Mouse (Mus musculus) ES-E14 (cell line): ENCODE data around the gene Spdya. TPM values are rescaled to one million over a fixed set of nuclear protein-coding genes. Genes with fewer than 3 reads are reported as not detected.

Experiments
- DNase-seq: peaks from one replicate; pipeline ENCODE4 v3.0.0-alpha.2; 2013; ENCODE audit warnings: low read depth, low spot score
- H3K27ac ChIP-seq: 2 replicates; pipeline ENCODE4 v1.5.1; 2012; ENCODE audit warnings: low read depth, mild to moderate bottlenecking, low read length, moderate library complexity, mixed read lengths; ENCODE audit not compliant: poor library complexity, insufficient read depth, severe bottlenecking
- H3K36me3 ChIP-seq: 2 replicates; pipeline ENCODE4 v1.6.1; 2012; ENCODE audit warnings: mild to moderate bottlenecking, low read length, moderate library complexity, mixed read lengths; ENCODE audit not compliant: control insufficient read depth, poor library complexity, insufficient read depth, severe bottlenecking
- H3K4me1 ChIP-seq, 2 experiments: fragments of 150-350 bp in 1 of 2; sonication (generic) in 1 of 2; 2 replicates each; pipeline ENCODE4 v1.6.1; 2012; ENCODE audit warnings: low read length in 2 of 2, mild to moderate bottlenecking in 1 of 2, mixed read lengths in 1 of 2; ENCODE audit not compliant: control insufficient read depth in 2 of 2, insufficient read depth in 2 of 2, poor library complexity in 1 of 2
- H3K4me3 ChIP-seq, 2 experiments: fragments of 150-350 bp in 1 of 2; sonication (generic) in 1 of 2; 2 replicates each; pipeline ENCODE4 v1.5.1; 2012; ENCODE audit warnings: low read length in 2 of 2, low read depth in 1 of 2, mild to moderate bottlenecking in 1 of 2, mixed read lengths in 1 of 2; ENCODE audit not compliant: insufficient read depth in 1 of 2, poor library complexity in 1 of 2, severe bottlenecking in 1 of 2
- H3K9ac ChIP-seq: 2 replicates; pipeline ENCODE4 v1.6.1; 2012; ENCODE audit warnings: low read depth, mild to moderate bottlenecking, low read length, mixed read lengths; ENCODE audit not compliant: poor library complexity, insufficient read depth, severe bottlenecking
- H3K9me3 ChIP-seq: fragments of 150-350 bp; sonication (generic); 2 replicates; pipeline ENCODE4 v1.6.1; 2012; ENCODE audit warnings: low read depth, mild to moderate bottlenecking, low read length; ENCODE audit not compliant: control insufficient read depth, insufficient read depth
- CHD2 ChIP-seq: IDR thresholded peaks from 2 replicates; pipeline ENCODE4 v1.6.1; 2014; ENCODE audit warnings: mild to moderate bottlenecking, low read depth, low read length, inconsistent platforms
- HCFC1 ChIP-seq: IDR thresholded peaks from 2 replicates; pipeline ENCODE4 v1.6.1; 2012; ENCODE audit warnings: low read length, inconsistent platforms, borderline replicate concordance; ENCODE audit not compliant: insufficient read depth
- MAFK ChIP-seq: IDR thresholded peaks from 2 replicates; pipeline ENCODE4 v1.6.1; 2014; ENCODE audit warnings: mild to moderate bottlenecking, low read depth, low read length, inconsistent platforms; ENCODE audit not compliant: insufficient read depth
- ZC3H11A ChIP-seq: IDR thresholded peaks from 2 replicates; pipeline ENCODE4 v1.6.1; 2012; ENCODE audit warnings: low read depth, mild to moderate bottlenecking, inconsistent platforms, low read length, borderline replicate concordance
- ZNF384 ChIP-seq: IDR thresholded peaks from 2 replicates; pipeline ENCODE4 v1.6.1; 2012; ENCODE audit warnings: low read depth, low read length, inconsistent platforms
- in situ Hi-C, 2 experiments: fragments of 600-800 bp; cut with MboI; formaldehyde crosslinking; loops; one replicate each; pipeline ENCODE4 v1.15.1; 2025; ENCODE audit warnings: low sequenced_read_pairs in 2 of 2, inconsistent platforms in 1 of 2; ENCODE audit not compliant: unreplicated experiment in 2 of 2
- total RNA-seq: library from RNA; depleted of rRNA; stranded (reverse); fragments of 300-350 nt; gene quantifications from 2 replicates; pipeline ENCODE4 v1.2.3, GENCODE M21; 2012

The Spdya gene
- total RNA-seq, 1 experiment = 0.22 TPM

- H3K4me3 ChIP-seq = peak overlapping the region; percentile 84 to 92
- peaks cover 0 to 1% of the 10 kb centered on the region in 2 experiments; a peak in 2 of 4 replicates for H3K4me1 ChIP-seq
- H3K27ac ChIP-seq = peak overlapping the region; percentile 26; the same call in 1 of the 2 replicates
- no peak for DNase-seq
- no peaks in the 10 kb centered on the region for H3K9me3 ChIP-seq
- TF ChIP-seq HCFC1 (no peak), MAFK (no peak), ZNF384 (no peak)
- peak overlapping the region; percentile 83 for H3K9ac ChIP-seq
- in situ Hi-C loops = no loop called here
- H3K36me3 ChIP-seq = no peaks in the 10 kb centered on the region
These were observed 46.2 kb downstream of the Spdya start for GRCm38 (mm10) chr17:71597881-71598658.

GRCm38 (mm10) chr17:71598659-71599554 lies 47.0 kb downstream of the Spdya start:
- Histone ChIP-seq H3K27ac (peak overlapping the region; percentile 26), H3K4me1 (peaks cover 0 to 1% of the 10 kb centered on the region in 2 experiments; a peak in 2 of 4 replicates), H3K4me3 (peak overlapping the region; percentile 84 to 92), H3K36me3 (no peaks in the 10 kb centered on the region), H3K9ac (peak overlapping the region; percentile 83), H3K9me3 (no peaks in the 10 kb centered on the region)
- in situ Hi-C loops = no loop called here
- peak; percentile 80; the same call in 1 of the 2 replicates for TF ChIP-seq HCFC1
- peak; percentile 77; the same call in 1 of the 2 replicates for TF ChIP-seq MAFK
- TF ChIP-seq ZC3H11A = peak; percentile 44; the same call in 1 of the 2 replicates
- no peak for TF ChIP-seq CHD2
- peak; percentile 65; the same call in 1 of the 2 replicates for TF ChIP-seq ZNF384
- DNase-seq = peak; percentile 85

- H3K4me1 ChIP-seq = peaks cover 2 to 4% of the 10 kb centered on the region in 2 experiments; a peak in 2 of 4 replicates
- peak within 1 kb of the TSS; percentile 99 for H3K9ac ChIP-seq
- TF ChIP-seq HCFC1 = no peak
- TF ChIP-seq CHD2 = no peak
- no peak for TF ChIP-seq ZNF384
- no peak for TF ChIP-seq MAFK
- in situ Hi-C loops = no loop called here
- peaks cover 5% of the 10 kb centered on the region for H3K36me3 ChIP-seq
- peak within 1 kb of the TSS; percentile 89 for H3K27ac ChIP-seq
- DNase-seq = peak; percentile 93
- H3K4me3 ChIP-seq = peak within 1 kb of the TSS; percentile 95 to 98
- H3K9me3 ChIP-seq = no peaks in the 10 kb centered on the region
These were observed 63.9 kb downstream of the Spdya start, which contains the start of gene Wdr43 for GRCm38 (mm10) chr17:71615638-71616318. Wdr43 (plus strand) TSS chr17:71615895.
